Comparison of ENCODE assay signal across 7 mouse cellular contexts in genomic region chr10:62507591-62508308, GRCm38 (mm10). TPM values are rescaled to one million over a fixed set of nuclear protein-coding genes. Genes with fewer than 3 reads are reported as not detected.
DNase-seq lines count a peak whose midpoint lies in the region; ATAC-seq and TF ChIP-seq lines count a peak whose summit lies in the region.

No protein-coding gene starts in this region.

- peak overlapping the region; percentile 33 for H3K4me3 ChIP-seq in cortical plate, adult 2 months (ENCODE audit: insufficient read depth, low read length)
- H3K4me3 ChIP-seq in intestine, postnatal 0 days (ENCODE audit: low read depth, low read length) = peak overlapping the region; percentile 30
- H3K4me3 ChIP-seq in neural tube, embryonic 14.5 days (ENCODE audit: low read depth, low read length) = peak overlapping the region; percentile 13; the same call in 1 of the 2 replicates

- DNase-seq in T-cell, adult 2 months (ENCODE audit: low spot score) = peak; percentile 90
- peak; percentile 87 to 90 for DNase-seq in heart, adult 18-20 months
- DNase-seq in lung, adult 18-20 months = peak; percentile 76 to 79
- DNase-seq in retina, postnatal 1 day = no peak

- no peak for TF ChIP-seq CTCF in cortical plate, adult 2 months (IDR thresholded peaks at IDR 0.05; ENCODE audit: extremely low read depth, insufficient read depth, low read length)
- TF ChIP-seq CTCF in intestine, postnatal 0 days (IDR thresholded peaks at IDR 0.05; ENCODE audit: low read depth) = no peak

- H3K27ac ChIP-seq in cortical plate, adult 2 months (ENCODE audit: insufficient read depth, low read length) = peak overlapping the region; percentile 81
- H3K27ac ChIP-seq in intestine, postnatal 0 days (ENCODE audit: low read depth, low read length) = 0 out of 2 replicates have a peak overlapping the region, but pooled peaks have one; percentile 21
- H3K27ac ChIP-seq in neural tube, embryonic 14.5 days (ENCODE audit: low read depth, low read length) = no peak overlapping the region

- no peak for ATAC-seq in intestine, postnatal 0 days
- ATAC-seq in neural tube, embryonic 14.5 days (ENCODE audit: low read depth) = no peak

- 15% methylated on average over 18 of the region's 18 CpGs for WGBS in intestine, postnatal 0 days
- WGBS in neural tube, embryonic 14.5 days = 19% methylated on average over 18 of the region's 18 CpGs

- H3K9ac ChIP-seq in intestine, postnatal 0 days (ENCODE audit: low read depth, low read length) = no peak overlapping the region
- H3K9ac ChIP-seq in neural tube, embryonic 14.5 days (replicated peaks; ENCODE audit: low read depth, low read length) = no peak overlapping the region

- H3K36me3 ChIP-seq in intestine, postnatal 0 days (ENCODE audit: control insufficient read depth, insufficient read depth) = no peaks in the 10 kb centered on the region
- H3K36me3 ChIP-seq in neural tube, embryonic 14.5 days (ENCODE audit: control insufficient read depth, insufficient read depth, low read length) = no peaks in the 10 kb centered on the region

- H3K4me1 ChIP-seq in cortical plate, adult 2 months (ENCODE audit: control insufficient read depth, insufficient read depth, low read length) = 0 out of 2 replicates have a peak, but pooled peaks cover 1% of the 10 kb centered on the region
- H3K4me1 ChIP-seq in intestine, postnatal 0 days (replicated peaks; ENCODE audit: control insufficient read depth, insufficient read depth, low read length) = no peaks in the 10 kb centered on the region
- no peaks in the 10 kb centered on the region for H3K4me1 ChIP-seq in neural tube, embryonic 14.5 days (ENCODE audit: control insufficient read depth, insufficient read depth, low read length)

- H3K27me3 ChIP-seq in intestine, postnatal 0 days (replicated peaks; ENCODE audit: control insufficient read depth, insufficient read depth, low read length) = peaks cover 5% of the 10 kb centered on the region; the same call in 1 of the 2 replicates
- H3K27me3 ChIP-seq in neural tube, embryonic 14.5 days (ENCODE audit: control insufficient read depth, insufficient read depth, low read length) = no peaks in the 10 kb centered on the region

- 0 out of 2 replicates have a peak, but pooled peaks have one; percentile 26 for TF ChIP-seq POLR2A in cortical plate, adult 2 months (IDR thresholded peaks at IDR 0.05; ENCODE audit: extremely low read depth, insufficient read depth, low read length)

- H3K4me2 ChIP-seq in intestine, postnatal 0 days (replicated peaks; ENCODE audit: low read depth) = peak overlapping the region; percentile 59
- peak overlapping the region; percentile 43; the same call in 1 of the 2 replicates for H3K4me2 ChIP-seq in neural tube, embryonic 14.5 days (ENCODE audit: low read depth, low read length)

- H3K9me3 ChIP-seq in intestine, postnatal 0 days (ENCODE audit: control insufficient read depth) = no peaks in the 10 kb centered on the region
- H3K9me3 ChIP-seq in neural tube, embryonic 14.5 days (ENCODE audit: control insufficient read depth, low read length) = no peaks in the 10 kb centered on the region

RNA-seq across cellular contexts. Expression of gene Srgn, which starts 19.5 kb away (rescaled TPM):
- polyA plus RNA-seq in cortical plate, adult 2 months (2012; rRNA removed) = 13.7 and 15.8 TPM in 2 replicates
- 10 to 100 TPM; 36.6 to 42.0 TPM for total RNA-seq in heart, adult 18-20 months (2021)
- polyA plus RNA-seq in intestine, postnatal 0 days (2015; fragmentation: Nextera tagmentation; extraction: Ambion mirVana) = 18.9 and 21.6 TPM in 2 replicates
- 4.6 and 8.6 TPM in 2 replicates for polyA plus RNA-seq in neural tube, embryonic 14.5 days (2014; fragmentation: Nextera tagmentation; extraction: Ambion mirVana)

RNA-seq across cellular contexts. Expression of gene Vps26a, which starts 21.1 kb away (rescaled TPM):
- 41.1 and 41.7 TPM in 2 replicates for polyA plus RNA-seq in cortical plate, adult 2 months (2012; rRNA removed)
- 10 to 100 TPM; 43.8 to 49.8 TPM for total RNA-seq in heart, adult 18-20 months (2021)
- polyA plus RNA-seq in intestine, postnatal 0 days (2015; fragmentation: Nextera tagmentation; extraction: Ambion mirVana) = 102 and 116 TPM in 2 replicates
- 57.5 and 63.4 TPM in 2 replicates for polyA plus RNA-seq in neural tube, embryonic 14.5 days (2014; fragmentation: Nextera tagmentation; extraction: Ambion mirVana)

RNA-seq across cellular contexts. Expression of gene Supv3l1, which starts 58.2 kb away (rescaled TPM):
- 30.2 and 32.2 TPM in 2 replicates for polyA plus RNA-seq in cortical plate, adult 2 months (2012; rRNA removed)
- total RNA-seq in heart, adult 18-20 months (2021) = 10 to 100 TPM; 37.2 to 40.7 TPM
- polyA plus RNA-seq in intestine, postnatal 0 days (2015; fragmentation: Nextera tagmentation; extraction: Ambion mirVana) = 12.8 and 13.6 TPM in 2 replicates
- polyA plus RNA-seq in neural tube, embryonic 14.5 days (2014; fragmentation: Nextera tagmentation; extraction: Ambion mirVana) = 20.0 and 23.2 TPM in 2 replicates

RNA-seq across cellular contexts. Expression of gene 4930507D05Rik, which starts 58.5 kb away (rescaled TPM):
- polyA plus RNA-seq in cortical plate, adult 2 months (2012; rRNA removed) = 1.2 and 1.3 TPM in 2 replicates
- under 1 TPM; 0.21 to 0.37 TPM for total RNA-seq in heart, adult 18-20 months (2021)
- 0.14 TPM in 2 replicates for polyA plus RNA-seq in intestine, postnatal 0 days (2015; fragmentation: Nextera tagmentation; extraction: Ambion mirVana)
- 1.5 and 2.8 TPM in 2 replicates for polyA plus RNA-seq in neural tube, embryonic 14.5 days (2014; fragmentation: Nextera tagmentation; extraction: Ambion mirVana)
